Mouse (Mus musculus) urinary bladder, postnatal 10 days (tissue): ENCODE data around the gene Gm572.
A peak's percentile ranks its signal among the peaks of the same experiment; 100 is the strongest.

Source experiments
- DNase-seq: peaks from one replicate; pipeline ENCODE4 v3.0.0; 2022; ENCODE audit warnings: low spot score

Gm572 gene

DNA sequence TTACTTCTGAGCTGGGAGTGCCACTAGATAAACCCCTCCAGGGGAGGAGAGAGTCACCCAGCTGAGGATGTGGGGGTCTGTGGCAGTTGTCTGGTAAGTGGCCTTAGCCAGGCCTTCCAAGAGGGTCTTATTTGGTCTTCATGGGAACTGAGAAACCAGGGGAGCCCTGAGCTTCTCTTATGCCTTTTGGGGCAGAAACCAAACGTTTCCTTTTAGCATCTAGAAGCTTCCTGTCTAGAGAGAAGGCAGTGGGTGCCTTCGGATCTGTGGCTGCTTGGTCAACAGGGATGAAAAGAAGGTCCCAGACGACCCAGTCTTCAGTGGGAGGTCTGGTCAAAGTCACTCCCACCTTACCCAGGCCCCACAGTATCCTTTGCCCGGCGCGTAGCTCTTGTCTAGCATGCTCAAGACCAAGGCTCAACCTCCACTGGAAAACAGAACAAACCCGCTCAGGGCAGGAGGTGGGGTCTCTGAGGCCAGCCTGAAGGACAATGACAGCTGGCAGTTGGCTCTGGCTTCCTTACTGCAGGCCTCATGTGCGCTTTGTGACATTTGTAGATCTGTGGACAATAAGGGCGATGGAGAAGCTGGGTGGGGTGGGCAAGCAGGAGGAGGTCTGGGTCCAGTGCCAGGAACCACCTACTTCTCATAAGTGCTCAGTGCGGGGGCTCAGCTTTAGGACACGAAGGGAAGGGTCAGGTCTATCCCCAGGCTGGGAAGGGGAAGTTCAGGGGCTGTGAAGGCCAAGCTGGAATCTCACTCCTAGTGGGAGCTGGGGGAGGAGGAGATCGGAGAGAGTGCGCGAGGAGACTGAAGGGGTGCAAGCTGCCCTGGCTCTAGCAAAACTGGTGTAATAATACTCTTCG lies at the start of gene Gm572:
Gm572 (plus strand) TSS at position 27 of the 866 bp plus-strand sequence.
- DNase-seq = no peak

DNA sequence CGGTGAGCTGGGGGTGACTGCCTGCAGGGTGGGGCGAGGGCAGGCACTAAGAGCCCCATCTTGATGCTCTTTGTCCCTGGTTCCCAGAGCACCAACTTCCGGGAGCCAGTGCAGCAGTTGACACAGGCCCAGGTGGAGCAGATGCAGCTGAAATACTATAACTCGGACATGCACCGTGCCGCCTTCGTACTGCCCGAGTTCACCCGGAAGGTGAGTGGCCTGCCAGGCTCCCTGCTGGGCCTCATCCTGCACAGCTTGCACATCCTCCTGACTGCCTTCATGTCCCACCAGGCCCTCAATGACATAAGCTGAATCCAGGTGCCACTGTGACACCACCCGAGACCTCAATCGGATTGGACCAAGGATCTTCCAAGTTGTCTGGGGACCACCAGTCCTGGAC lies 49.1 kb upstream of the Gm572 start:
- no peak for DNase-seq

DNA sequence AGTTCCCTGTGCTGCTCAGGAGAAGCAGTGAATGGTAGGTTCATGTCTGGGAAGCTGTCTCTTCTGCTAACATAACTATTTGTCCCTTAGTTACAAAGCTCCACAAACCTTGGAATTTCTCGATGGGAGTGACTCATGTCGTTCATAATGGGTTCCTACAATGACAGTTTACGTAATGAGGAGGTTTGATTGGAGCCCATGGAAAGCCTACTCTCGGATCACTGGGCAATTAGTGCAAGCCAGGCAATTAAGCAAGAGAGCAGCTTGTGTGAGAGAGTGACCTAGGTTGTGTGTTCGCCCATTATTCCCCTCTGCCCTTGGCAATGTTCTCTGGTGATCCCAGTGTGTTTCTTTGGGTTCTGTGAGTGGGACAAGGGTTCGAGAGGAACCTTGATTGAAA lies 47.2 kb upstream of the Gm572 start:
- DNase-seq = no peak

DNA sequence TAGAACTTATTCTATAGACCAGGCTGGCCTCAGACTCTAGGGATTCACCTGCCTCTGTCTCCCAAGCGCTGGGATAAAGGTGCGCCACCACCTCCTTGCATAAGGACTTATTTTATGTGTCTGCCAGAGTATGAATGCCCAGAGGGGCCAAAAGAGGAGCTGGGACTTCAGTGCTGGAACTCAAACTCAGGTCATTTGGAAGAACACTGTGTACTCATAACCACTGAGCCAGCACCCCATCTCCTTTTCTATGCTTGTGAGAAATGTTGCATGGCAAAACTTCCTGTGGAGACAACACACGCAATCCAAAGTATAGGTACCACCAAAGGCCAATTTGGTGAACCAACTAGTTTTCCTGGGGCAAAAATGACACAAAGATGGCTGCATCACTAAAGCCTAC lies 46.4 kb upstream of the Gm572 start:
- DNase-seq = no peak

DNA sequence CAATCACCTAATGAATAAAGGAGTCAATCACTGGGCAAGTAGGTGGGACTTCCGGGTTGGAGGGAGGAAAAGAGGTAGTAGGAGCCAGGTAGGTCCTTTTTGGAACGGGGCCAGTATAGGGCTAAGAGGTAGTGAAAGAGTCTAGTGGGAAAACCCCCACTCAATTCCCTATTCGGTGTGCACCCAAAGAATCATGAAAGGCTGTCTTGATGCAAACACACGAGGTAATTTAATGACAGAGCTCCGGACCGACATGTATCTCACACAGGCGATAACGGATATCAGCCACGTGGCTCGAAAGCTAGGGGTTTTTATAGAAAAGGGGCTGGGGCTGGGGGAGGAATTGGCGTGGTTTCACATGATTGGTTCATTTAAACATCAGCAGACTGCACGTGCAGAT lies 44.3 kb upstream of the Gm572 start:
- DNase-seq = no peak

DNA sequence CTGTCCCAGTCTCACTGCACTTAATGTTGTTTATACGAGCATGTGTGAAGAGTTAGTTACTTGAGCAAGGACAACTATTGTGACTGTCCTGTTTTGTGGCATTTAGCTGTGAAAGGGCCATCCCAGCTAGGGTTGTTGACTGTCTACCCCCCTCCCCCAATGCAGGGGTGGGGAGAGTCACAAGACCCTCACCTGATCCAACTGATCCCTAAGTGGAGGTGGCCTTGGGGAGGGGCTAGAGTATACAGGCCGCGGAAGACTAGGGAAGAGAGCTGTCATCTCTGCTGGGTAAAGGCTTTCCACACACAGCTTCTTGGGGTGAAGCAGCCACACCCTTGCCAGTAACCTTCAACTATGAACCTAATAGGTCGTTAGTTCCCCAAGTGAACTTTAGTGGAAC lies 42.8 kb upstream of the Gm572 start:
- no peak for DNase-seq

DNA sequence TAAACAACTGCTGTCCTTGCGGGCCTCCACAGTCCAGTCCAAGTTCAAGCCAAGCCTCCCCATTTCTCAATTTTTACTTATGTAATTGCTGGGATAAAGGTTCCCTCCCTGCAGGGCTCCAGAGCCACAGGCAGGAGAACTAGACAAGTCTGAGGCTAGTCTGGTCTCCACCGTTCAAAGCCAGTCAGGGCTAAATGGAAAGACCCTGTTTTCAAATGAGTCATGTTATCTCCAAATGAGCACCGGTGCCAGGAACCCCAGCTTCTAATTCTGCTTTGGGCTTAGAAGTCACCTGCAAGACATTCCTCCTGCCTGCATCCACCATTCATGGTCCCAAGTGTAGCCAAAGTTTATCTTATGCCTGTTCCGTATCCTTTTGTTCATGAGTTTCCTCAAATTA lies 41.2 kb upstream of the Gm572 start:
- DNase-seq = no peak

DNA sequence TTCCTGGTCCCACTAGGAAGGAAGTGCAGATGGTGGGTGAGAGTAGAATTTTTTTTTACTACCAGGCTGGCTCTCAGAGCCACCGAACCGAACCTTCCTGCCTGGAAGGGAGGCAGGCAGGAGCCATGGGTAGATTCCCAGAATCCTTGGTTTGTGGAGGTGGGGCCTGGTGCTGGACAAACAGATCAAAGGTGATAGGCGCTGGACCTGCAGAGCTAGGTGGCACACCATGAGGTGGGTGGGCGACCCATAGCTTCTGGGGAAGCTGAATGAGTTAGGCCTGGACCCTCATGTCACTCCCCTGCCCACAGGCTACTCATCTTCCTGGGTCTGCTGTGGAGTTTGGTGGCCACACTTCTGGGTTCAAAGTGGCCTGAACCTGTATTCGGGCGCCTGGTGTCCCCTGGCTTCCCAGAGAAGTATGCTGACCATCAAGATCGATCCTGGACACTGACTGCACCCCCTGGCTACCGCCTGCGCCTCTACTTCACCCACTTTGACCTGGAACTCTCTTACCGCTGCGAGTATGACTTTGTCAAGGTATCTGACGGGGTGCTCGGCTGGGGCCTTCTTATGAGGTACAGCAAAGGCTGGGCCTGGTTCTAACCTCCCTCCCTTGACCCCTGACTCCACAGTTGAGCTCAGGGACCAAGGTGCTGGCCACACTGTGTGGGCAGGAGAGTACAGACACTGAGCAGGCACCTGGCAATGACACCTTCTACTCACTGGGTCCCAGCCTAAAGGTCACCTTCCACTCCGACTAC lies 40.6 kb upstream of the Gm572 start, which contains the start of gene Masp2:
Masp2 (plus strand) TSS at position 198 of the 764 bp plus-strand sequence.
- no peak for DNase-seq

DNA sequence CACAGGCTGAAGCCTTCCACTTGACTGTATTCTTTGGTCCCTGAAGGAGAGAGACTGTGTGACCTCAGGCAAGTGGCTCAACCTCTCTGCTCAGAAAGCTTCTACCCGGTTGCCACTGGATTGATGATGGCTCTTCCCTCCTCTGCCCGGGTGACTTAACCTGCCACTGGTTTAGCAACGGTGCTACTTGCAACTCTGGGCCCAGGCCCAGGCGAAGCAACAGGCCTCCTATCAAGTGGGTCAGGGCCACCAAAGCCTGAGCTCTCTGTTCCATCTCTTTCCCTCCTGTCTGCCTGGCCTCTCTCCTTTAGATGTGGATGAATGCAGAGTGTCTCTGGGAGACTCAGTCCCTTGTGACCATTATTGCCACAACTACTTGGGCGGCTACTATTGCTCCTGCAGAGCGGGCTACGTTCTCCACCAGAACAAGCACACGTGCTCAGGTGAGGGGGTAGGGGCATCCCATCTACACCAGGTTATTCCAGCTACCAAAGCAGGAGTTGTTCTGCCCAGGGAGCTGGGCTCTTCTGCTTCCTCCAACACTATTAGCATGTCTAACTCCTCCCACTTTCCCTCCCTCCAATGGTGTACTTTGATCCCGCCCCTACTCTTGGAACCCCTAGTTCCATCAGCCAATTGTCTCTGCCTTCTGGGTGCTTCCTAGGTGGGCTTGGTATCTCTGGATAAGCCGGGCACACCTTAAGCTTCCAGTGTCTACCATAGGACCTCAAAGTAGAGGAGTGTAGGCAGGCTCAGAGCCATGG lies 39.6 kb upstream of the Gm572 start:
- no peak for DNase-seq

DNA sequence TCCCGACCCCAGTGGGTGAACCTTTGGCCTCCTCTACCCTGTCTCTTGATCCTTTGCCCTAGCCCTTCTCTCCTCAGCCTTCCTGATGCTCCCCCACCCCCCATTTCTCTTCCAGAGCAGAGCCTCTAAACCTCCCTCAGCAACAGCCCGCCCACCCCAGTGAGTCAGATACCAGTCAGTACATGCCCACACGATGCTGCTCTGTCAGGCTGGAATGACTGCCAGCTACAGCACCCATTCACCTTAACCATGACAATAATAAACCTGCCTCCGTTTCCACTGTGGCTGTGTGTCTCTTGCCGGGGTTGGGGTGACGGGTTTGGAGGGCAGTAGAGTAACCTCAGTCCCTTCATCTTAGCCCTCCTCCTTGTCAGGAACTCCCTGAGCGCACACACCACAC lies 39.0 kb upstream of the Gm572 start:
- DNase-seq = no peak

DNA sequence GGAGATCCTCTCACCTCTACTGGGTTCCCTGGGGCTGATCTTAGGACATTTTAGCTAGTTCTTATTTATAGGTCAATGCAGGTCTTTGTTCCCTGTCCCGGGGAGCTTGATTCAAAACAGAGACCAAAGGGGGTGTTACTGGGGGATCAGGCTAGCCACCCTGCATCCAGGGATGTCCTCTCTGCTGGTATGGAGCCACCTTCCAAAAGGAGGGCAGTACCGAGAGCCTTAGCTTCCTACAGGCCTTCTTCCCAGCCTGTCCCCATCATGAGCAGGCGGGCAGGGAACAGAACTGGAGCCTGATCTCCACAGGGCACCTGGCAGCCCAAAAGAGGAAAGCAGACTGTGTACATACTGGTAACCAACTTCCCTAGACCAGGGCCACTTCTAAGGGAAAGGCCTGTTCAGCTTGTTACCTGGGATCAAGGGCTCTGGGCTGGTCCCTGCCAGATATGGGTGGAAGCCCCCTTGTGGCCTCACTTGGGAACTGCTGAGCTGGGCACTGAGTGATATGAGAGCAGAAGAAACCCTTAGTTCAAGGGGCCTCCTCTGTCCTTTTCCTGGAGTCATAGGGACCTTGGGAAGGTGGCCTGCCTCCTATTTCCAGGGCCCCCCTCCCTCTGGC lies 38.5 kb upstream of the Gm572 start:
- DNase-seq = no peak

DNA sequence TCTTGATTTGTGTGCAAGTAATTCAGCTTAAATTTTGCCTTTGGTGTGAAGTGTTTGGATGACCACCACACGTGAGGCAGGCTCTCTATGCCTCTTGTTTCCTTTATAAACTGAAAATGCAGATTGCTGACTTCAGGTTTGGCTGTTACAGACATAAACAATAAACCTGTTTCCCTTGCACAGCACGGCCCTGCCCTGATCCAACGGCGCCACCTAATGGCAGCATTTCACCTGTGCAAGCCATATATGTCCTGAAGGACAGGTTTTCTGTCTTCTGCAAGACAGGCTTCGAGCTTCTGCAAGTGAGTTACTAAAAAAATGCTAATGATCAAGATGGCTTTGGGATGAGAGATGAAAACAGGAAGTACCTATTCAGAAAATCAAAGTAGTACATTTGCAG lies 35.4 kb upstream of the Gm572 start:
- peak; percentile 59 for DNase-seq

DNA sequence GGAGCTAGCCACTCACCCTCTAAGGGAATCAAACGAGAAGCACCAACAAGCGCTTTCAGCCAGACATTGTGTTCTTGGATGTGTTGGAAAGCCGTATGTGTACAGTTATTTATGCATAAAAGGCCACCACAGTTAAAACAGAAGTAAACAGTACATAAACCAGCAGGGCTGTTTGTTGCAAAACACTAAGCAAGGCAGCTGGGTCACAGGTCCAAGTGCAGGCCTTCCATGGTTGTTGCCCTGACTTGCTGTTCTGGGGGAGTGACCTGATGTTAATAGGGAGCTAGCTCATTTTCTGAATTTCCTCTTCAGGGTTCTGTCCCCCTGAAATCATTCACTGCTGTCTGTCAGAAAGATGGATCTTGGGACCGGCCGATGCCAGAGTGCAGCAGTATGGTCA lies 33.3 kb upstream of the Gm572 start:
- no peak for DNase-seq

DNA sequence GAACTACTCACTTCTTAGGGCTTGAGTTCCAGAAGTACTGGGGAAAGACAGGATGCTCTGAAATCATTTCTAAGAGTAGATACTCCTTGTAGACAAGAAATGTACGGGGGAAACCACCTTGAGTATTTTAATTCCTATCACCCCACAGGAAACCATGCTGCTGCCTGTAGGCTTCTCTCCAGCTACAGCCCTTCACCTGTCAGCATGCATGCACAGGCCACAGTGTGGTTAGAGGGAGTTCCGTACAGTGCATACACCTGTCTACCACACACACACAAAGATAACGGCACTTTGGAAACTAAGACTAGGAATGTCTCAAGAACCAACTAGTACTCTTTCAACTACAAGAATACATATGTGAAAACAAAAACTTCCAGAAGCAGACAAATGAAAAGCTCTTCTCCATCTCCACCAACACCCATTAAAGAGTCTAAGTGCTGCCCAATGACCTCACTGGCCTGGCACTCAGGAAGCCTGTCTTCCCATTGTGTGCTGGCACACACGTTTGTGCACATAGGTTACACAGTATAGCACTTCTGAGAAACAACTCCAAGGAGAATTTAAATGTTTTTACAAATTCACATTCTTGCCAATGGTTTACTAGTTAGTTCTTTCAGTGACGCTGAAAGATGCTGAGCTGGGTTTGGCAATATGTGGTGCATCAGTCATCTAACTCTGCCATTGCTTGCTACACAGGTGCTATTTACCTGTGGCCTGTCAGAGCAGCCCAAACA lies 32.3 kb upstream of the Gm572 start:
- no peak for DNase-seq

DNA sequence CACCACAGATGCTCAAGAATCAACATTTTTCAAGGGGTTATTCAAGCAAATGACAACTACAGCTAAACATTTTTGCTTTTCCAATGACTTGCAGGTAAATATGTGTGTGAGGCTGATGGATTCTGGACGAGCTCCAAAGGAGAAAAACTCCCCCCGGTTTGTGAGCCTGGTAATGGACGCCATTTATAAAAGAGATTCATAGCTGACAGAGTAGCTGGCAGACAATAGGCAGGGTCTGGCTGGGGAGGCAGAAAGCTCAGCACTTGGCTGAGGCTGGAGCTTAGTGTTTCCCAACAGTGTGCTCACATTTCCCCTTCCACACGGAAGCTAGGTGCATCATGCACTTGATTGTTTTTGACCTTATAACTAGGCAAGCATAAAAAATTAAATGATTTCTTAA lies 30.6 kb upstream of the Gm572 start:
- DNase-seq = no peak

DNA sequence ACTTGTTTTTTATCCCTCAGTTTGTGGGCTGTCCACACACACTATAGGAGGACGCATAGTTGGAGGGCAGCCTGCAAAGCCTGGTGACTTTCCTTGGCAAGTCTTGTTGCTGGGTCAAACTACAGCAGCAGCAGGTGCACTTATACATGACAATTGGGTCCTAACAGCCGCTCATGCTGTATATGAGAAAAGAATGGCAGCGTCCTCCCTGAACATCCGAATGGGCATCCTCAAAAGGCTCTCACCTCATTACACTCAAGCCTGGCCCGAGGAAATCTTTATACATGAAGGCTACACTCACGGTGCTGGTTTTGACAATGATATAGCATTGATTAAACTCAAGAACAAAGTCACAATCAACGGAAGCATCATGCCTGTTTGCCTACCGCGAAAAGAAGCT lies 29.4 kb upstream of the Gm572 start:
- DNase-seq = no peak

DNA sequence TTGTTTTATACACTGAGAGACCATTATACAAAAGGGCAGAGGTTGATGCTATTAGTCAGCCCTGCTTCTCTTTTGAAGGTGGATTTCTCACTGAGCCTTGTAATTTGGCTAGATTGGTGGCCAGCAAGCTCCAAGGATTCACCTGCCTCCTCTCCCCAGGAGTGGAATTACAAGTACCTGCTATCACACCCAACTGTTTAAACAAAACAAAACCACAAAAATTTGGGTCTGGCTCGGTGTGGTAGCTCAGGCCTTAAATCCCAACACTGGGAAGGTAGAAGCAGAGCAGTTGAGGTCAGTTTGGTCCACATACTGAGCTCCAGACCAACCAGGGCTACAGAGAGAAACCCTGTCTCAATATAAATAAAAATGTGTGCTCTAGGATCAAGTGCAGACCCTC lies 23.3 kb upstream of the Gm572 start:
- DNase-seq = no peak

DNA sequence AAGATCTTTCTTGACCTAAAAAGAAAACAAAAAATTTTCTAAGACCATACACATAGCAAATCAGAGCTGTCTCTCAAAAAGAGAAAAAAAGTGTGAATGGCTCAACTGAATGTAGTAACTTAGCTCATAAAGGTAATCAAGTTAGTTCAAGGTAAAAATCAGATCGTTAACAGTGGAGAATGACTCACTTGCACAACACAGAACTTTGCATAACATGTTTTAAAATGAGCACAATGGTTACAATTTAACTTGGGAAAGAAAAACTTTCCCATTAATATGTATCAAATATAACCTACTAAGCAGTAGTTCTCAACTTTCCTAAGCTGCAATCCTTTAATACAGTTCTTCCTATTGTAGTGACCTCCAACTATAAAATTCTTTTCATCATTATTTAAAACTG lies 22.4 kb upstream of the Gm572 start:
- no peak for DNase-seq

DNA sequence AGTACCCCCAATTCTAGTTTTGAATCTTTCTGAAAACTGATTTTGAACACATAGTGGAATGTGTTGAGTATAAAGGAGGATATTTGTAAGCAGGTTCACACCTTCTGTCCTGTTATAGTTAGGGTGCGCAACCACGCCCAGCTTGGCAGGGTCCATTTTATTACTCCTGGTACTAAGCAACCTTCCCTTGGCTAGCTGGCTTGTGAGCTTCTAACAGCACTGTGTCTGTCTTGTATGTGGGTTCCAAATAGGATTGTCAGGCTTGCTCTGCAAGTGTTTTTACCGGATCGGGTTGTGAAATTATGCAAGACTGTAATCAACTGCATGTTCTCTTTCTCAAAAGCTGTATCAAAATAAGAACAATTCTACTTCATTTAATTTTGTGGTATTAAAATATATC lies 20.6 kb upstream of the Gm572 start:
- DNase-seq = no peak

DNA sequence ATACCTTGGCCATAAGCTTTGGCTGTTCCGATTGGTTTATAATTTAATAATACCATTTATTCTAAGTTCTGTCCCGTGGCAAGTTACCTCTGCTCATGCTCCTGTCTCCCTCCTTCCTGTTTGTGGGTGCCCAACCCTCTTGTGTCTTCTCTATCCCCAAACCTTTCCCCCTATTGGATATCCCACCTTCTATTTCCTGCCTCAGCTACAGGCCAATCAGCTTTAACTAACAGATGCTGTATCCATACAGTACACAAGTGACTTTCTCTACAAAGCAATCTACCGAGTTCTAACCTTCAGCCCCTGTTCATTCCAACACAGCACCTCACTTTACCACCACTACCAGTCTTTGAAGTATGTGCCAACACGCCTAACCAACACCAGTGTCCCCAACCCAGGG lies 19.5 kb upstream of the Gm572 start:
- no peak for DNase-seq

DNA sequence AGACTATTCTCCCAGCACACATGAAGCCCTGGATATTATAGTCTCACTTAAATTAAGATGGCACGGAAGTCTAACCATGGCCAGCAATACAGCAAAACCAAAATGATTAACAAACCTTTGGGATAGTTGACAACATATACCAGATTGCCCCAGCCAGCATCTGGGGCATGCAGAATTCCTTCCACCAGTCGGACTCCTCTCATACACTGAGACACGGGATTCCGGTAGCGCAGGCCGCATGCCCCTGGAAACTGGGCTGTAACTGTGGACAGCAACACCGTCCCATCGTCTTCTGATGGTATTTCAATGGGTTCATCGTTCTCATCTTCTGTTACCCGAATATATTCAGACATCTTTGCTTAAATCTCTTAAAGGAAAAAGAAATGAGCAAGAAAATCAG lies 18.1 kb upstream of the Gm572 start:
- no peak for DNase-seq
